Mouse (Mus musculus) forebrain, embryonic 15.5 days (tissue): ENCODE results near the gene Fam57b. TPM values are rescaled to one million over a fixed set of nuclear protein-coding genes. Genes with fewer than 3 reads are reported as not detected.

Source experiments
- ATAC-seq: fragments of 200-750 bp; cut with Nextera tagmentation; replicated peaks from 2 replicates; pipeline ENCODE4 v1.8.0; 2017; ENCODE audit warnings: mild to moderate bottlenecking, moderate TSS enrichment, moderate library complexity
- H3K27ac ChIP-seq: fragments of 300-500 bp; sonication (generic); replicated peaks from 2 replicates; pipeline ENCODE4 v1.5.1; 2015; ENCODE audit warnings: mild to moderate bottlenecking, inconsistent platforms
- H3K27me3 ChIP-seq: fragments of 300-500 bp; sonication (generic); 2 replicates; pipeline ENCODE4 v1.6.1; 2015; ENCODE audit warnings: inconsistent platforms
- H3K36me3 ChIP-seq: fragments of 300-500 bp; sonication (generic); 2 replicates; pipeline ENCODE4 v1.6.1; 2015; ENCODE audit warnings: mild to moderate bottlenecking, inconsistent platforms
- H3K4me1 ChIP-seq: fragments of 300-500 bp; sonication (generic); 2 replicates; pipeline ENCODE4 v1.6.1; 2015; ENCODE audit warnings: inconsistent platforms
- H3K4me2 ChIP-seq: fragments of 300-500 bp; sonication (generic); replicated peaks from 2 replicates; pipeline ENCODE4 v1.6.1; 2015; ENCODE audit warnings: mild to moderate bottlenecking, inconsistent platforms
- H3K4me3 ChIP-seq: fragments of 300-500 bp; sonication (generic); 2 replicates; pipeline ENCODE4 v1.5.1; 2015; ENCODE audit warnings: mild to moderate bottlenecking, inconsistent platforms
- H3K9ac ChIP-seq: fragments of 300-500 bp; sonication (generic); replicated peaks from 2 replicates; pipeline ENCODE4 v1.6.1; 2015; ENCODE audit warnings: mild to moderate bottlenecking, inconsistent platforms
- H3K9me3 ChIP-seq: fragments of 300-500 bp; sonication (generic); 2 replicates; pipeline ENCODE4 v1.6.1; 2016; ENCODE audit warnings: inconsistent platforms
- WGBS: fragments of 180-500 bp; shearing (Covaris S2); methylation state at CpG from one replicate; pipeline ENCODE4 v1.1.7; 2015; ENCODE audit warnings: mixed read lengths; 5-methylcytosine and 5-hydroxymethylcytosine counted together
- polyA plus RNA-seq: library from polyadenylated mRNA; unstranded; fragments of >200 nt; fragmentation: Nextera tagmentation; extraction: Ambion mirVana; gene quantifications from 2 replicates; pipeline ENCODE4 v1.2.1, GENCODE M21; 2015

Fam57b gene
- polyA plus RNA-seq, 1 experiment from 2014 or later = 38.1 TPM

DNA sequence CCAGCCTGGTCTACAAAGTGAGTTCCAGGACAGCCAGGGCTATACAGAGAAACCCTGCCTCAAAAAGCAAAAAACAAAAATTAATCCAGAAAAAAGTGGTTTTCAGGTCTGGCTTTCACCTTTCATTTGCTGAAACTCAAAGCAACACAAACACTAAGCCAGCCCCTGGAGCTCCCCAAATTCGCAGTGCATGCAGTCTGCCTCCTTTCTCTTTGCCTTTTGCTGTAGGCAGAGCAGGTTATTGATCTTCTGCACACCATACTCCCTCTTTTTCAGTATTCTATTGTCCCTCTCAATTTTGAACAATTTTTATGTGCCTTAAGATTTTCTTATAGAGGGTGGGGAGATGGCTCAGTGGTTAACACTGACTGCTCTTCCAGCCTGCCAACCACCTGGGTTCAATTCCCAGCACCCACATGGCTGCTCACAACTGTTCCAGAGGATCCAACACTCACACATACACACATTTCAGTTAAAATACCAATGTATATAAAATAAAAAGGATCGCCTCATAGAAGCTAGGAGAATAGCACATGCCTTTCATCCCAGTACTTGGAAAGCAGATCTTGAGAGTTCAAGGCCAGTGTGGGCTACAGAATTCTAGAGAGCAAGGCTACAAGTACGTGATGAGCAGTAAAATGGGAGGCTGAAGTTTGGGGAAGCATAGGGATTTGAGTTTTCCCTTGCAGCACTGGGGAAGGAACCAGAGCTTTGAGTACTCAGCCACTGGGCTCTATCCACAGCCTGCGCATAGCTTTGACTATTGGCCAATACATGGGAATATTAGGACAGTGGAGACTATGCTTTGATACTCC lies 3.8 kb upstream of the Fam57b start:
- H3K9me3 ChIP-seq = no peaks in the 10 kb centered on the region
- H3K4me1 ChIP-seq = peaks cover 49% of the 10 kb centered on the region
- ATAC-seq = no peak
- no peaks in the 10 kb centered on the region for H3K27me3 ChIP-seq
- no peak overlapping the region for H3K9ac ChIP-seq
- no peak overlapping the region; the same call in 1 of the 2 replicates for H3K4me2 ChIP-seq
- peaks cover 38% of the 10 kb centered on the region for H3K36me3 ChIP-seq
- 74% methylated on average over 4 of the region's 4 CpGs for WGBS
- 0 out of 2 replicates have a peak overlapping the region, but pooled peaks have one; percentile 95 for H3K27ac ChIP-seq
- no peak overlapping the region for H3K4me3 ChIP-seq

- WGBS = 81% methylated on average over 4 of the region's 4 CpGs
- no peak overlapping the region for H3K9ac ChIP-seq
- H3K4me3 ChIP-seq = no peak overlapping the region
- no peak overlapping the region for H3K4me2 ChIP-seq
- H3K9me3 ChIP-seq = no peaks in the 10 kb centered on the region
- peaks cover 32% of the 10 kb centered on the region for H3K36me3 ChIP-seq
- no peak overlapping the region for H3K27ac ChIP-seq
- ATAC-seq = no peak
- H3K4me1 ChIP-seq = peaks cover 49% of the 10 kb centered on the region
- no peaks in the 10 kb centered on the region for H3K27me3 ChIP-seq
Observed at GRCm38 (mm10) chr7:126794271-126794605, 3.2 kb upstream of the Fam57b start.

DNA sequence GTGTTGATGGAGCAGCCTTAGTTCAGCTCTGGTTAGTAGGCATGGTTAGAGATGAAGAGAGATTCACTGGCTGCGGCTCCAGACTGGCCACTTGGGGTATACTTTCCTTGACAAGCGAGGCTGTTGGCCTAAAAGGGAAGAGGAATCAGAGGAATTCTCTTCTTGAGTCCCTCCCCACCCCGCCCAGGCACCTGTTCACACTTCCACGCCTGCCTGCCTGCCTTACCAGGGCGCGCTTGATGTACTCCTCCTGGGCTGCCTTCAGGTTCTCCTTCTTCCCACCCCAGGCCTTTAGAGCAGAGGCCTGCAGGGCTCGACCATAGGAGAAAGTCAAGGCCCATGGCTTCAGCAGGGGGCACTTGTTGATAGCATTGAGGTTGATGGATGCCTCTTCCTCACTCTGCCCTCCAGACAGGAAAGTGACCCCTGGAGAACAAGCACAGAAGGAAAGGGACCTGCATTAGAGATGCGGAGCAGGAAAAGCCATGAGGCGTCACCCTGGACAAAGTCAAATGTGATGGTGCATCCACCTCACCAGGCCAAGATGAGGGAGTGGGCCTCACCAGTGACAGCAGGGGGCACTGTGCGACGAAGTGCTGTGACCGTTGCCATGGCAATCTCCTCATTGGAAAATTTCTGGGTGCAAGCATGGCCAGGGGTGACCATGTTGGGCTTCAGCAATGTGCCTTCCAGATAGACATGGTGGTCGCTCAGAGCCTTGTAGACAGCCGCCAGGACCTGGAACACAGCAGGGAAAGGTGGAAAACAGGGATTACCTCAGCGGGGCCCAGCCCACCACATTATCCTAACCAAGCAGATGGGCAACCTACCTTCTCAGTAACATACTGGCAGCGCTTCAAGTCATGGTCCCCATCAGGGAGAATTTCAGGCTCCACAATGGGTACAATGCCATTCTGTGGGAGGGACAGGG lies 1.8 kb upstream of the Fam57b start:
- Histone ChIP-seq H3K9me3 (no peaks in the 10 kb centered on the region), H3K36me3 (peaks cover 28% of the 10 kb centered on the region), H3K27me3 (no peaks in the 10 kb centered on the region), H3K4me2 (no peak overlapping the region), H3K4me1 (peaks cover 55% of the 10 kb centered on the region), H3K4me3 (no peak overlapping the region), H3K27ac (no peak overlapping the region), H3K9ac (no peak overlapping the region)
- 76% methylated on average over 16 of the region's 16 CpGs for WGBS
- no peak for ATAC-seq

DNA sequence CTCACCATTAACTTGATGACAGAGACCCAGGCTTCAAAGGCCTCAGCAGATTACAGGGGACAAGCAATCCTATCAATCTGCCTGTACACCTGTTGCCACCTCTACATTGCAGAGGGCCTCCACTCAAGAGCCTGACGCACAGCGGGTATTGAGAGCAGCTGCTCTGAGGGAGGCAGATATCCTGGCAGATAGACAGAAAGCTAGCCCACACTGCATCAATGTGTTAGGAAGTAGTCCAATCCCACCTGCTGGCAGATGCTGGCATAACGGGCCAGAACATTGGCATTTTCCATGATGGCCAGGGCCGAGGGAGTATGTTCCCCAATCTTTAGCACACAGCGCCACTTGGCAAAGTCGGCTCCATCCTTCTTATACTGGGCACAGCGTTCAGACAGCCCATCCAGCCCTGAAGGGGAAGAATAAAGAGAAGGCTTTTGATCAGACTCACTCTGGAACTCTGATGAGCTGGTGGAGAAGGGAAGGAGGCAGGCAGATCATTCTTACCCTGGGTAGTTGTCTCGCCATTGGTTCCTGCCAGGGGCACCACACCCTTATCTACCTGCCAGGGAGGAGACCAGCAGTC lies 1.0 kb upstream of the Fam57b start:
- H3K27ac ChIP-seq = no peak overlapping the region
- no peak for ATAC-seq
- 0 out of 2 replicates have a peak overlapping the region, but pooled peaks have one; percentile 66 for H3K9ac ChIP-seq
- 0 out of 2 replicates have a peak overlapping the region, but pooled peaks have one; percentile 58 for H3K4me3 ChIP-seq
- H3K9me3 ChIP-seq = no peaks in the 10 kb centered on the region
- H3K4me1 ChIP-seq = peaks cover 48% of the 10 kb centered on the region
- no peaks in the 10 kb centered on the region for H3K27me3 ChIP-seq
- H3K36me3 ChIP-seq = peaks cover 28% of the 10 kb centered on the region
- H3K4me2 ChIP-seq = no peak overlapping the region
- WGBS = 67% methylated on average over 8 of the region's 8 CpGs

DNA sequence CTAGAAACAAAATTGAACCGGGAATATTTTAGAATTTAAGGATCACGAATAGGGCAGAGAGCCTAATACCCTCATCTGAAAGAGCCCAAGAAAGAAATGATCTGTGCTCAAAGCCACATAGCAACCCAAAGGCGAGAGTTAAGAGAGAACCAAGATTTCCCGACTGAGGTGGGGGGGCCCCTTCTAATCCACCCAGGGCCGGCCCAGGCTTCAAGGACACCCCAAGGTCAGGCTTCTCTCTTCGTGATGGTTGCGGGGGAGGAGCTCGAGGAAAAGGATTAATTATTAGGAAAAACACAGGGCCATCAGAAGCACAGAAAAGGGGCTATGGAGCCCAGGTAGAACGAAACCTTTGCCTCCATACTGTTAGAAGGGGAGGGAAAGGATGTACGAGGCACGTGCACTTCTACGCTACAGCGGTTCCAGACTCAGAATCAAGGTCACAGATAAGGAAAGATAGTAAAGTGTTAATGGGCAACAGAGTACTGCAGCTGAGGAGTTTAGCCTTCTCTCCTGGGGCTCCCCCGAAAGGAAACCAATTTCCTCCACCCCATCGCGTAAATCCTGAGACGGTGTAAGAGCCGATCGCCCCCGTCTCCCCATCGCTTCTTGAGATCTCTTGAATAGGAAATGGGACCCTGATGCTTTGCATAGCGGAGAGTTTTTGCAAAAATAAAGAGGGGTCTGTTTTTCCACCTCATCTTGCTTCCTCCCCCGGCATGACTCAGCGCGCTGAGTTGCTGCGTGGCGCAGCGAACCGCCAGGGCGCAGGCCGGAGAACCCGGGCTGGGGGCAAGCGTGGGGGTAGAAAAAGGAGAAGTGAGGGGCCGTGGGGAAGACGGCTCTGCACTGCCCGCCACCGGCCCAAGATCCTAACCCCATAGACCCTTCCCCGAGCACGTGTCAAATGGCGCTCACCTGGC lies 920 bp downstream of the Fam57b start:
- Histone ChIP-seq H3K4me3 (peak overlapping the region; percentile 58), H3K36me3 (peaks cover 28% of the 10 kb centered on the region), H3K27me3 (no peaks in the 10 kb centered on the region), H3K4me2 (peak overlapping the region; percentile 88), H3K9ac (peak overlapping the region; percentile 66), H3K27ac (peak overlapping the region; percentile 93), H3K9me3 (no peaks in the 10 kb centered on the region), H3K4me1 (peaks cover 37% of the 10 kb centered on the region)
- WGBS = under 1% methylated on average over 40 of the region's 40 CpGs
- ATAC-seq = no peak

DNA sequence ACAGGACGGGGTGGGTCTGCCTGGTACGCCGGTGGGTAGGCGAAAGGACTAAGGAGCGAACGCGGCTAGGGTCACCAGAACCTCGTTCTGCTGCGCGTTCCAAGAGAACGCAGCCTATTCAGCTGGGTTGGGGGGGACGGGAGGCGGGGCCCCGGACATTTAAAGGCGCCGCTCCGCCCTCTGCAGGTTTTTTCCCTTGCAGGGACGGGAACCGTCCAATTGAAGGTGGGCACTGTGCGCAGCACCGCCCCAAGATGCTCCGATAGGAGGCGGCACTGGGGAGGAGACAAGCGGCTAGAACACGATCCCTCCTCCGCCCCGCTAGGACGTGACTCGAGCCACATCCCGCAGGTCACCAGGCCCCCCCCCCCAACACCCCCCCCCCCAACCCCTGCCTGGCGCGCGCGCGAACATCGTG lies 1.6 kb downstream of the Fam57b start:
- H3K9ac ChIP-seq = peak overlapping the region; percentile 72
- 1% methylated on average over 32 of the region's 36 CpGs for WGBS
- H3K4me3 ChIP-seq = peak overlapping the region; percentile 58
- ATAC-seq = peak; percentile 97
- peaks cover 37% of the 10 kb centered on the region for H3K4me1 ChIP-seq
- H3K9me3 ChIP-seq = no peaks in the 10 kb centered on the region
- peak overlapping the region; percentile 88 for H3K4me2 ChIP-seq
- no peaks in the 10 kb centered on the region for H3K27me3 ChIP-seq
- peak overlapping the region; percentile 93 for H3K27ac ChIP-seq
- H3K36me3 ChIP-seq = peaks cover 28% of the 10 kb centered on the region

DNA sequence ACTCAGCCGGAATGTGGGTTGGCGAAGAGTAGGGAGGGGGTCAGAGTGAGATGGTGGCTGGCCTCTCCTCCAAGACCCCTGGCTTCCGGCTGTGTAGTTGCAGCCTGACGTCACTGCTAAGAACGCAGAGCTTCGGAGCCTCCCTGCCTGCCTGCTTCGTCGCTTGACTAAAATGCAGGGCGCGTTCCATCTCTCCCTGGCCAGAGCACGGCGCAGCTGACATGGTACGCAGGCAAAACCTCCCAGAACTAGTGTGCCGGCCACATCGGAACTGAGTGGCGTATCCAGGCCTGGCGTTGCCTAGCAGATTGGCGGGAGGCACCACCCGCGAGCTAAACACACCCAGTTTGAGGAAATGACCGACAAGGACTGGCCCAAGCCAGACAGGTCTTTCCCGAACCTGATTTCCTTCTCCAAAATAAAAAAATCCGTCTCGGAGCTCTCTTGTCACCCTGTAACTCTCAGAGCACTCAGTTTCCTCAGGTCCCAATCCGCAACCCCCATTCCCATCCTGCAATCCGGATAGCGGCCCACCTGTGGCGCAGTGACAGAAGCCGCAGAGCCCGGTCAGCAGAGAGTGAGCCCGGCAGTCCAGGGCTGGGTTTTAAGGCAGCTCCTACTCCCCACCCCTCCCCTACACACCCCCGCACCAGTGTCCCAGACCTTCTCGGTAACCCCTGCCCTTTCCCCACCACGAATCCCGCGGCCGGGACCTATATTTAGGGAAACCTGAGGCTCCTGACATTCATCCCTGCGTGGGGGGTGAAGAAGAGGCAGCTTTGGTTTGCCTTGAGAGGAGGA lies 2.2 kb downstream of the Fam57b start:
- Histone ChIP-seq H3K36me3 (peaks cover 24% of the 10 kb centered on the region), H3K27me3 (no peaks in the 10 kb centered on the region), H3K4me2 (peak overlapping the region; percentile 88), H3K9ac (peak overlapping the region; percentile 72), H3K4me1 (peaks cover 37% of the 10 kb centered on the region), H3K27ac (peak overlapping the region; percentile 93), H3K9me3 (no peaks in the 10 kb centered on the region), H3K4me3 (peak overlapping the region; percentile 58)
- 1% methylated on average over 37 of the region's 38 CpGs for WGBS
- ATAC-seq = peak; percentile 92

DNA sequence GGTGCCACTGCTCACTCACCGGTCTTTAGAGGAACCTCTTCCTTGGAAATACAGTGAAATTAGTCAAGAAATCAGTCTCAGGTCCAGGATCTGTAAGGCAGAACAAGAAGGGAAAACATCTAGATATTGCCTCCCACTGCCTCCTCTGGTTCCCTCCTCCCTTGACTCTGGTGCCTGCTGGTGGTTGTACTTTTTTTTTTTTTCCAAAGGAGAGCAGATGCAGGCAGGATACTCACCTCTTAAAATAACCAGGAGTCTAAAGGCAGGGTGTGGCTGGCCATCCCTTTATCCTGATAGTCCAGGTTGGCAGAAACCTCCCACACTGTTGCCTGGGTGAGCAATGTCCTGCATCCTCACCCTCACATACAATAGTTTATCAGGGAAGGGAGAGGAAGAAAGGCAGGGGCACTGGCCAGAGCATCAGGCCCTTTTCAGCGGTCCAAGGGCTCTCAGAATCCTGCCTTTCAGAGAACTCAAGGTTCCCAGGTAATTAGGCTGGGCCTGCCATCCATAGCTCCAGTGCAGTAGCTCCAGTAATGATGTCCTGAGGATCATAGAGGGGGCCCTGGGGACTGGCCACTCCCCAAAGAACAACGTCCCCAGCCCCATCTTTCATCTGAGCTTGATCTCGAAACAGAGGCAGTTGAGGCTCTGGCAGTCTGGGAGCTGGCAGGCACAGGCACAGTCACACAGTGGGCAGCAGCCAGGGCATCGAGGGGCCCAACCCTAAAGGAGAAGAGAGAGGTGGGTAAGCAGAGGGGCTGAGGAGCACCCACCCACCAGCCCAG lies 3.0 kb downstream of the Fam57b start:
- H3K27me3 ChIP-seq = no peaks in the 10 kb centered on the region
- H3K9me3 ChIP-seq = no peaks in the 10 kb centered on the region
- peak overlapping the region; percentile 93 for H3K27ac ChIP-seq
- H3K4me3 ChIP-seq = peak overlapping the region; percentile 58
- peak overlapping the region; percentile 72 for H3K9ac ChIP-seq
- ATAC-seq = no peak
- H3K4me1 ChIP-seq = peaks cover 37% of the 10 kb centered on the region
- 29% methylated on average over 5 of the region's 5 CpGs for WGBS
- peaks cover 20% of the 10 kb centered on the region; the same call in 1 of the 2 replicates for H3K36me3 ChIP-seq
- H3K4me2 ChIP-seq = peak overlapping the region; percentile 88

DNA sequence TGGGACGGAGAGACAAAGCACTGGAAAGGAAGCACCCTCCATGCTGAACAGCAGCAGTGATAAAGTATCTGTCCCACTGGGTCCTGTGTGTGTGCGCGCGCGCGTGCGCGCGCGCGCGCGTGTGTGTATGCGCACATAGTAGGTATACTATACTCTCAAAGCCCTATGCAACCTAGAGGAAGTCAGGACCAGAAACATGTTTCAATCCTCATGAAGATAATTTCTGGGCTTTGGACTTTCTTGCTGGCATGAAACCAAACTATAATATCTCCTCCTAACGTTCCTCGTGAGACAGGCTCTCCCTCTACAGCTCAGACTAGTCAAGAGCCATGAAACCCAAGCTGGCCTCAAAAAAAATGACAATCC lies 3.6 kb downstream of the Fam57b start:
- 95% methylated on average over 16 of the region's 16 CpGs for WGBS
- H3K4me1 ChIP-seq = peaks cover 36% of the 10 kb centered on the region
- H3K4me2 ChIP-seq = no peak overlapping the region
- no peak overlapping the region for H3K4me3 ChIP-seq
- no peak overlapping the region for H3K27ac ChIP-seq
- no peaks in the 10 kb centered on the region for H3K27me3 ChIP-seq
- peaks cover 14% of the 10 kb centered on the region; the same call in 1 of the 2 replicates for H3K36me3 ChIP-seq
- ATAC-seq = no peak
- no peaks in the 10 kb centered on the region for H3K9me3 ChIP-seq
- no peak overlapping the region for H3K9ac ChIP-seq
